Mouse (Mus musculus): ENCODE data around the gene Rbm47. TPM values are rescaled to one million over a fixed set of nuclear protein-coding genes. Genes with fewer than 3 reads are reported as not detected.
"Not testable (repeated sequence)": the region's sequence is repeated elsewhere in the genome, so short reads cannot be mapped to it uniquely, and the experiment has no call there.

Rbm47 gene
- 10 to 100 TPM; 54.7 to 55.9 TPM for total RNA-seq (2021)
- long read RNA-seq, experiment 1, transcript Rbm47-206 (7 exons, 3,180 nt) = major isoform, 8 of 27 reads
- long read RNA-seq, experiment 1, partial matches to known transcripts = 7 of 27 reads
- long read RNA-seq, experiment 1, other reads (novel, unspliced or antisense) = 9 of 27 reads
- long read RNA-seq, experiment 2, transcript Rbm47-206 (7 exons, 3,180 nt) = major isoform, 7 of 20 reads
- long read RNA-seq, experiment 2, partial matches to known transcripts = 6 of 20 reads
- long read RNA-seq, experiment 2, other reads (novel, unspliced or antisense) = 5 of 20 reads

- DNase-seq = no peak
Measured at GRCm38 (mm10) chr5:66173018-66173417, at the start of gene Rbm47. Rbm47 (minus strand) TSS chr5:66173118.

GRCm38 (mm10) chr5:66220620-66221019 is 47.7 kb upstream of the Rbm47 start:
- no peak for DNase-seq

- no peak for DNase-seq
Measured at GRCm38 (mm10) chr5:66219692-66220091, 46.8 kb upstream of the Rbm47 start.

- DNase-seq = no peak
Measured at GRCm38 (mm10) chr5:66215569-66216277, 42.8 kb upstream of the Rbm47 start.

GRCm38 (mm10) chr5:66214395-66214935 is 41.5 kb upstream of the Rbm47 start:
- DNase-seq = no peak

GRCm38 (mm10) chr5:66209532-66210176 is 36.7 kb upstream of the Rbm47 start:
- DNase-seq = no peak

GRCm38 (mm10) chr5:66204966-66205365 is 32.0 kb upstream of the Rbm47 start:
- DNase-seq = no peak

- no peak for DNase-seq
Measured at GRCm38 (mm10) chr5:66203424-66203823, 30.5 kb upstream of the Rbm47 start.

- peak; percentile 79 for DNase-seq
Measured at GRCm38 (mm10) chr5:66200044-66200443, 27.1 kb upstream of the Rbm47 start.

GRCm38 (mm10) chr5:66195323-66195722 is 22.4 kb upstream of the Rbm47 start:
- no peak for DNase-seq

- no peak for DNase-seq
Measured at GRCm38 (mm10) chr5:66193218-66193846, 20.4 kb upstream of the Rbm47 start.

- DNase-seq = no peak
Measured at GRCm38 (mm10) chr5:66191185-66191503, 18.2 kb upstream of the Rbm47 start.

- DNase-seq = no peak
Measured at GRCm38 (mm10) chr5:66190481-66191184, 17.7 kb upstream of the Rbm47 start.

GRCm38 (mm10) chr5:66188591-66188990 is 15.7 kb upstream of the Rbm47 start:
- not testable (repeated sequence) for DNase-seq

- no peak for DNase-seq
Measured at GRCm38 (mm10) chr5:66182156-66182555, 9.2 kb upstream of the Rbm47 start.

- DNase-seq = no peak
Measured at GRCm38 (mm10) chr5:66174160-66174837, 1.4 kb upstream of the Rbm47 start.

GRCm38 (mm10) chr5:66170591-66170990 is 2.3 kb downstream of the Rbm47 start:
- no peak for DNase-seq

GRCm38 (mm10) chr5:66169099-66169485 is 3.8 kb downstream of the Rbm47 start:
- DNase-seq = no peak

- no peak for DNase-seq
Measured at GRCm38 (mm10) chr5:66168462-66169098, 4.3 kb downstream of the Rbm47 start.

- no peak for DNase-seq
Measured at GRCm38 (mm10) chr5:66166931-66167330, 6.0 kb downstream of the Rbm47 start.

- DNase-seq = no peak
Measured at GRCm38 (mm10) chr5:66166193-66166629, 6.7 kb downstream of the Rbm47 start.
